Mouse (Mus musculus): ENCODE results near the gene Chst11. TPM values are rescaled to one million over a fixed set of nuclear protein-coding genes. Genes with fewer than 3 reads are reported as not detected.

Gene Chst11
- polyA plus RNA-seq, 1 experiment from 2014 or later = 1.6 TPM

GRCm38 (mm10) chr10:83164901-83165435 lies 179.7 kb downstream of the Chst11 start:
- ATAC-seq (ENCODE audit: low FRiP score) = no peak
- no peak for DNase-seq (ENCODE audit: low spot score, missing footprints)
- Histone ChIP-seq H3K9ac (ENCODE audit: low read length) (no peak overlapping the region), H3K27ac (ENCODE audit: low read depth, low read length) (no peak overlapping the region), H3K4me2 (no peak overlapping the region), H3K4me3 (ENCODE audit: low read depth, low read length) (no peak overlapping the region), H3K9me3 (ENCODE audit: control insufficient read depth, low read length) (no peaks in the 10 kb centered on the region), H3K27me3 (ENCODE audit: control insufficient read depth, insufficient read depth, low read length) (no peaks in the 10 kb centered on the region), H3K4me1 (ENCODE audit: control insufficient read depth, insufficient read depth, low read length) (0 out of 2 replicates have a peak, but pooled peaks cover 3% of the 10 kb centered on the region), H3K36me3 (ENCODE audit: control insufficient read depth, insufficient read depth, low read length) (no peaks in the 10 kb centered on the region)
- 91% methylated on average over 9 of the region's 9 CpGs for WGBS

DNA sequence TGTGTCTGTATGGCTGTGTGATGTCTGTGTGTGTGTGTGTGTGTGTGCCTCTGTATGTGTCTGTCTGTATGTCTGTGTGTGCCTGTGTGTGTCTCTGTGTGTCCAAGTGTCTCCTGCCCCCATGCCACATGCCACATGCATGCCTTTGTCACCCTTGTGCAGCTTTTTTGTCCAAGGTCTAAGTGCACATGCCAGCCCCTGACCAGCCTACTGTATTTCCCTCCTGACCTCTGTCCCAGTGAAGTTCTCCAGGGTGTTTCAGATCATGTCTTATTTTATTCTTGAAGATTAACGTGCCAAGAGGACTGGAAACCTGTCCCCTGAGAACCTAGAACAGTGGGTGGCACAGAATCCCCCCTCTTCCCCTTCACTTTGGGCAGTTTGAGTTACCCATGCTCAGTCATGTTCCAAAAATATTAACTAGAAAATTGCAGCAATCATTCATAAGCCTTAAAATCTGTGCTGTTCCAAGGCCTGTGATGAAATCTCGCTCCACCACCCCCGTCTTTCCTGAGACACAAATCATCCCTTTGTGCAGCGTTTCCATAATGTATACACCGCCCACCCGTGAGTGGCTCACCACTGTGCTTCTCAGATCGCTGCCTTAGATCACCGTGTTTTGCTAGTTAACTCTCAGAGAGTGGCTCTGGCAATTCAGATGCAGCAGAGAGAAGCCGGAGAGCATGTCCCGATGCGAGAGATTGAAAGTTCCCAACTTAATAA lies 180.4 kb downstream of the Chst11 start:
- H3K27ac ChIP-seq (ENCODE audit: low read depth, low read length) = no peak overlapping the region
- DNase-seq (ENCODE audit: low spot score, missing footprints) (no peak), ATAC-seq (ENCODE audit: low FRiP score) (no peak)
- H3K9ac ChIP-seq (ENCODE audit: low read length) = no peak overlapping the region
- H3K9me3 ChIP-seq (ENCODE audit: control insufficient read depth, low read length) = no peaks in the 10 kb centered on the region
- 82% methylated on average over 11 of the region's 11 CpGs for WGBS
- no peaks in the 10 kb centered on the region for H3K36me3 ChIP-seq (ENCODE audit: control insufficient read depth, insufficient read depth, low read length)
- H3K4me2 ChIP-seq = no peak overlapping the region
- H3K27me3 ChIP-seq (ENCODE audit: control insufficient read depth, insufficient read depth, low read length) = no peaks in the 10 kb centered on the region
- H3K4me1 ChIP-seq (ENCODE audit: control insufficient read depth, insufficient read depth, low read length) = 0 out of 2 replicates have a peak, but pooled peaks cover 3% of the 10 kb centered on the region
- H3K4me3 ChIP-seq (ENCODE audit: low read depth, low read length) = no peak overlapping the region

DNA sequence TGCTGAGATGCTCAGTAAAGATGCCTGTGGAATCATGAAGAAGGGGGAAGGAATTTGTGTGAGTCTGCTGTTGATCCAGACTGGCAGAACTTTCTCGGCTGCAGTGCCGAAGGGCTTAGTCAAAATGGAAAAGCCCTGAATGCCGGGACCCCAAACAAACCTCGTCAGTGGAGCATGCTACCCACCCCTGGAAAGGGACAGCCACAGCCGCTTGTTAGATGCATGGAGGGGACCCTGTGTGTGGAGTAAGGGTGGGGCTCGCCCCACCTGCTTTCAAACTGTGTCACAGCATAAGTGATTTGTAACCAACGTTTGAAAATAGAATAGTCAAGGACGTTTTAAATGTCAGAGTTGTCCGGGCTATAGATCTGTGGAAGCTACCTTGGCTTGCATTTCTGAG lies 181.0 kb downstream of the Chst11 start:
- H3K27ac ChIP-seq (ENCODE audit: low read depth, low read length) = no peak overlapping the region
- H3K4me2 ChIP-seq = no peak overlapping the region
- no peak for ATAC-seq (ENCODE audit: low FRiP score)
- no peak for DNase-seq (ENCODE audit: low spot score, missing footprints)
- no peaks in the 10 kb centered on the region for H3K9me3 ChIP-seq (ENCODE audit: control insufficient read depth, low read length)
- no peak overlapping the region for H3K9ac ChIP-seq (ENCODE audit: low read length)
- no peak overlapping the region for H3K4me3 ChIP-seq (ENCODE audit: low read depth, low read length)
- 83% methylated on average over 9 of the region's 9 CpGs for WGBS
- H3K4me1 ChIP-seq (ENCODE audit: control insufficient read depth, insufficient read depth, low read length) = 0 out of 2 replicates have a peak, but pooled peaks cover 3% of the 10 kb centered on the region
- H3K36me3 ChIP-seq (ENCODE audit: control insufficient read depth, insufficient read depth, low read length) = no peaks in the 10 kb centered on the region
- no peaks in the 10 kb centered on the region for H3K27me3 ChIP-seq (ENCODE audit: control insufficient read depth, insufficient read depth, low read length)

- Histone ChIP-seq H3K27me3 (ENCODE audit: control insufficient read depth, insufficient read depth, low read length) (no peaks in the 10 kb centered on the region), H3K9me3 (ENCODE audit: control insufficient read depth, low read length) (no peaks in the 10 kb centered on the region), H3K4me1 (ENCODE audit: control insufficient read depth, insufficient read depth, low read length) (0 out of 2 replicates have a peak, but pooled peaks cover 3% of the 10 kb centered on the region), H3K4me3 (ENCODE audit: low read depth, low read length) (no peak overlapping the region), H3K36me3 (ENCODE audit: control insufficient read depth, insufficient read depth, low read length) (no peaks in the 10 kb centered on the region), H3K9ac (ENCODE audit: low read length) (no peak overlapping the region), H3K27ac (ENCODE audit: low read depth, low read length) (no peak overlapping the region), H3K4me2 (no peak overlapping the region)
- DNase-seq (ENCODE audit: low spot score, missing footprints) (no peak), ATAC-seq (ENCODE audit: low FRiP score) (no peak)
- WGBS = 92% methylated on average over 6 of the region's 6 CpGs
Measured at GRCm38 (mm10) chr10:83167492-83167891, 182.2 kb downstream of the Chst11 start.

DNA sequence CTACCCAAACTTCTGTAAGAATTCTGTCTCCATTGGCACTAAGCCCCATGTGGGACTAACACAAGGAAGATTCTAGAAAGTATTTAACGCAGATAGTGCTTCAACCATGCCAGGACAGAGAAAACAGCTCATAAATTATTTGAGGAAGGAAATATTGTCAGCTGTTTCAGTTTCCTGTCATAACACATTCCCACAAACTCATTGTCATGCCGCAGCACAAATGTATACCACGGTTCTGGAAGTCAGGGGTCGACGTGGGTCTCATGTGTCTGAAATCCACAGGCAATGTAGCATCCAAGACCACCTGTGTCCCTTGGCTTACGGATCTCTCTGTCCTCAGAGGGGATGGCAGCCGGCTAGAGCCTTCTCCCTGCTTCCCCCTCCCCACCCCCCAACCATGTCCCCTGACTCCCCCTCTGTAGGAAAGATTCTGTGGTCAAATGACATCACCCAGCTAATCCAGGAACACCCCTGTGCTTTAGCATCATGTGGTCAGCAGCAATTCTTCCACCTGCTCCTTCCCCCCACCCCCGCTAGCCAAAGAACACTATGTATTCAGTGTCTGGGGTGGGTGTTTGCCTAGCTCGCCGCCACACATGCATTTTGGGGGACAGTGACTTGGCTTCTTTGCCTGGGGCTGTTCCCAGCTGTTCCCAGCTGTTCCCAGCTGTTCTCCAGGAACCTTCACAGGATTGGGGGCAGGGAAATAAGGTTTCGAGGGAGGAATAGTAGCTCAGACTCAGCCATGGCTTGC lies 183.2 kb downstream of the Chst11 start:
- 0 out of 2 replicates have a peak, but pooled peaks cover 3% of the 10 kb centered on the region for H3K4me1 ChIP-seq (ENCODE audit: control insufficient read depth, insufficient read depth, low read length)
- no peaks in the 10 kb centered on the region for H3K36me3 ChIP-seq (ENCODE audit: control insufficient read depth, insufficient read depth, low read length)
- no peaks in the 10 kb centered on the region for H3K27me3 ChIP-seq (ENCODE audit: control insufficient read depth, insufficient read depth, low read length)
- DNase-seq (ENCODE audit: low spot score, missing footprints) = no peak
- H3K4me2 ChIP-seq = no peak overlapping the region
- H3K9me3 ChIP-seq (ENCODE audit: control insufficient read depth, low read length) = no peaks in the 10 kb centered on the region
- ATAC-seq (ENCODE audit: low FRiP score) = no peak
- no peak overlapping the region for H3K27ac ChIP-seq (ENCODE audit: low read depth, low read length)
- H3K9ac ChIP-seq (ENCODE audit: low read length) = no peak overlapping the region
- 88% methylated on average over 11 of the region's 11 CpGs for WGBS
- H3K4me3 ChIP-seq (ENCODE audit: low read depth, low read length) = no peak overlapping the region

- Histone ChIP-seq H3K4me3 (ENCODE audit: low read depth, low read length) (no peak overlapping the region), H3K27ac (ENCODE audit: low read depth, low read length) (no peak overlapping the region), H3K4me1 (ENCODE audit: control insufficient read depth, insufficient read depth, low read length) (0 out of 2 replicates have a peak, but pooled peaks cover 3% of the 10 kb centered on the region), H3K27me3 (ENCODE audit: control insufficient read depth, insufficient read depth, low read length) (no peaks in the 10 kb centered on the region), H3K9me3 (ENCODE audit: control insufficient read depth, low read length) (no peaks in the 10 kb centered on the region), H3K9ac (ENCODE audit: low read length) (no peak overlapping the region), H3K36me3 (ENCODE audit: control insufficient read depth, insufficient read depth, low read length) (no peaks in the 10 kb centered on the region), H3K4me2 (no peak overlapping the region)
- ATAC-seq (ENCODE audit: low FRiP score) = no peak
- DNase-seq (ENCODE audit: low spot score, missing footprints) = no peak
- WGBS = 82% methylated on average over 6 of the region's 6 CpGs
Measured at GRCm38 (mm10) chr10:83169554-83169953, 184.3 kb downstream of the Chst11 start.

GRCm38 (mm10) chr10:83178151-83178550 lies 192.9 kb downstream of the Chst11 start:
- no peak overlapping the region for H3K4me3 ChIP-seq (ENCODE audit: low read depth, low read length)
- WGBS = 83% methylated on average over 5 of the region's 5 CpGs
- no peak overlapping the region for H3K9ac ChIP-seq (ENCODE audit: low read length)
- H3K36me3 ChIP-seq (ENCODE audit: control insufficient read depth, insufficient read depth, low read length) = no peaks in the 10 kb centered on the region
- DNase-seq (ENCODE audit: low spot score, missing footprints) (no peak), ATAC-seq (ENCODE audit: low FRiP score) (no peak)
- no peak overlapping the region for H3K27ac ChIP-seq (ENCODE audit: low read depth, low read length)
- H3K4me2 ChIP-seq = no peak overlapping the region
- H3K27me3 ChIP-seq (ENCODE audit: control insufficient read depth, insufficient read depth, low read length) = no peaks in the 10 kb centered on the region
- no peaks in the 10 kb centered on the region; the same call in 1 of the 2 replicates for H3K9me3 ChIP-seq (ENCODE audit: control insufficient read depth, low read length)
- no peaks in the 10 kb centered on the region for H3K4me1 ChIP-seq (ENCODE audit: control insufficient read depth, insufficient read depth, low read length)

DNA sequence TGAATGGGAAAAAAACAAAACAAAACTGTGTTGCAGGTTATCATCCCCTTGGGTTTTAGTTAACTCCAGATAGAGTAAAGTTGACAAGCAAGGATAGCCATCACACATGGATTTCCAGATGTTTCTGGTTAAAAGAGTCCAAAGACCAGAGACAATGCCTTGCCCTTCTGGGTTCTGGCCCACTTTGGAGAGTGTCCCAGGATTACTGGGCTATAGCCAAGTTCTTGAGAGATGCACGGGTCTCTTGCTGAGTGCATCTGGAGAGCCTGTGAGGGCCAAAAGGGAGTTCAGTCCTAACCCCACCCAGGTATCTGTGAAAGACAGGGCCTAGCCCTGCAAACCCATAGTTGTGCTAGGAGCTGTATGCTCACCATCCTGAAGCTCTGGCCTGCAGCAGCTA lies 193.4 kb downstream of the Chst11 start:
- Histone ChIP-seq H3K9me3 (ENCODE audit: control insufficient read depth, low read length) (no peaks in the 10 kb centered on the region; the same call in 1 of the 2 replicates), H3K27me3 (ENCODE audit: control insufficient read depth, insufficient read depth, low read length) (no peaks in the 10 kb centered on the region), H3K36me3 (ENCODE audit: control insufficient read depth, insufficient read depth, low read length) (no peaks in the 10 kb centered on the region), H3K4me3 (ENCODE audit: low read depth, low read length) (no peak overlapping the region), H3K4me2 (no peak overlapping the region), H3K27ac (ENCODE audit: low read depth, low read length) (no peak overlapping the region), H3K4me1 (ENCODE audit: control insufficient read depth, insufficient read depth, low read length) (no peaks in the 10 kb centered on the region), H3K9ac (ENCODE audit: low read length) (no peak overlapping the region)
- DNase-seq (ENCODE audit: low spot score, missing footprints) (no peak), ATAC-seq (ENCODE audit: low FRiP score) (no peak)
- WGBS = 92% methylated on average over 1 of the region's 1 CpGs

Data from midbrain, embryonic 11.5 days (tissue).